Mouse (Mus musculus) monocyte, adult 2 months (primary cell): ENCODE data around the gene Zfp280d.
"Not testable (repeated sequence)": the region's sequence is repeated elsewhere in the genome, so short reads cannot be mapped to it uniquely, and the experiment has no call there.

Source experiments
- DNase-seq, 2 experiments: peaks; one replicate each; pipeline ENCODE4 v3.0.0; 2022; ENCODE audit warnings: low spot score in 2 of 2, low read depth in 1 of 2

Zfp280d gene

GRCm38 (mm10) chr9:72372359-72372758, 97.7 kb downstream of the Zfp280d start:
- no peak for DNase-seq

- no peak for DNase-seq
Measured at GRCm38 (mm10) chr9:72374074-72374473, 99.4 kb downstream of the Zfp280d start.

DNA sequence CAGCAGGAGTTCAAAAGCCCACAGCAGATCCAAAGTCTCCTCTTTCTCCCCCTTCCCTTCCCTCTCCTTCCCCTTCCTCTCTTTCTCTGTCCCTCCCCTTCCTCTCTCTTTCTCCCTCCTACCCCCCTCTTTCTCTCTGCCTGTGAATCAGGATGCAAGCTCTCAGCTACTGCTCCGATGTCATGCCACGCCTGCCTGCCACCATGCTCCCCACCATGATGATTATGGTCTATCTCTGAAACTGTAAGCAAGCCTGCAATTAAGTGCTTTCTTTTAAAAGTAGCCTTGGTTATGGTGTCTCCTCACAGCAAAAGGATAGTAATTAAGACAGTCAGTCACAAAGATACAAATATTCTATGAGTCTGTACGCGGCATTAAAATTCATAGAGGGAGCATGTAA, 100.3 kb downstream of the Zfp280d start:
- no peak for DNase-seq

- no peak for DNase-seq
Measured at GRCm38 (mm10) chr9:72375639-72376038, 101.0 kb downstream of the Zfp280d start.

- no peak for DNase-seq
Measured at GRCm38 (mm10) chr9:72385786-72386185, 111.1 kb downstream of the Zfp280d start.

DNA sequence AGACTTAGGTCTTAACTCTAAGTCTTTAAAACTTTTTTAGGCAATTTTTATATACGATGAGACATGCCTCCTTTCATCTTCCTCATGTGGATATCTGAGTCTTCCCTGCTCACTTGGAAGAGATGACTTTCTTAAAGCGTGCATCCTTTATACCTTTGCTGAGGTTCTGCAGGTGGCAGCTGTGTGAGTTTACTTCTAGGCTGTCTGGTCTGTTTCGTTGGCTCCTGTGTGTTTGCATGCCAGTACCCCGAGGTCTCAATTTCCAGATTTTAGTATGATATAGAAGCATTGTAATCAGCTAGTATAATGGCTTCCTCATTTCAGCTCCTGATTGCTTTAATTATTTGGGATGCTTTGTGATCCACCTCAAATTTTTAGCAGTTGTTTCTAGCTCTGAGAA, 114.3 kb downstream of the Zfp280d start:
- DNase-seq, result no peak

GRCm38 (mm10) chr9:72389431-72390002, 114.9 kb downstream of the Zfp280d start:
- DNase-seq, result no peak

- no peak for DNase-seq
Measured at GRCm38 (mm10) chr9:72390321-72391077, 115.8 kb downstream of the Zfp280d start.

GRCm38 (mm10) chr9:72392686-72393085, 118.0 kb downstream of the Zfp280d start:
- DNase-seq, result no peak

DNA sequence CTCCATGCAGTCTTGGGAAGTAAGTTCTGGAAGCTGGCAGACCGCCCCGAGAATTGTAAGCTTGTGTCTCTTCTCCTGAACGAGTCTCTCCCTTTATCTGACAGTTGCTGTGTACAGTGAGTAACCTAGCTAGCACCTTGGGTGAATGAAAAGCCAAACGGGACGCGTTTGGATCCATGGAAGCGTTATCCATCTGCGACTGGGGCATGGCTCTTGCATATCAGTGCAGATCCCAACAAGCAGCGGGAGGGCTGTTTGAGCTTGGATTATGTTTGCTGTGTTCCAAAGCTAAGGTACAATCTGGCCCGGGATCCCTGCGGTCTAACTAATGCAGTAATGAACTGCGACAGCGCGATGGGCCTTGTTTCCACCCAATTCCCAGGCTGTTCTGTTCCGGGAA, 118.6 kb downstream of the Zfp280d start:
- no peak for DNase-seq

GRCm38 (mm10) chr9:72393869-72394341, 119.2 kb downstream of the Zfp280d start:
- no peak for DNase-seq

DNA sequence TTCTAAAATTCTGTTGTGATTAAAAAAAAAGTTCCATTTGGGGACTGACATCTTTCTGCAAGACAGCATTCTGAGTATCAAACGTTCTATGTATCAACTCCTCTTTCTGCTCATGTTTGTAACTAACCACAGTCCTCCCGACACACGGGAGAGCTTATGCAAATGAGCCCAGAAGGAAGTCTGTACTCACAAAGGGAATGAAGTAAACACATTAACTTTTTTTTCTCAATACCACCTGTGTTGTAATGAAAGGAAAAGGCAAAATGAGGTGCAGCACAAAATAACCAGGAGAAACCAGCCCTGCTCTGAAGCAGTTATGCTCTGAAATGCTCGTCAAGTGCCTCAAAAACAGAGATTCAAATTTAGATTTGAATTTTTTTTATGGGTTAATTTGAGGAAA, 125.5 kb downstream of the Zfp280d start:
- DNase-seq, result no peak

DNA sequence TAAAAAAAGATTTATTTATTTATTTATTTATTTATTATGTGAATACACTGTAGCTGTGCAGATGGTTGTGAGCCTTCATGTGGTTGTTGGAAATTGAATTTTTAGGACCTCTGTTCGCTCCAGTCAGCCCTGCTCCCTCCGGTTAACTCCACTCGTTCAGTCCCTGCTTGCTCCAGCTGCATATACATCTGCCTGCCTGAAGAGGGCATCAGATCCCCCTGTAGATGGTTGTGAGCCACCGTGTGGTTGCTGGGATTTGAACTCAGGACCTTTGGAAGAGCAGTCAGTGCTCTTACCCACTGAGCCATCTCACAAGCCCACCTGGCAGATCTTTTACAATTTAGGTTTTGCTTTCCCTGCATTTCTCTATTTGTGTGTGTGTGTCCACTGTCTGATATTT, 127.1 kb downstream of the Zfp280d start:
- DNase-seq, result not testable (repeated sequence)

DNA sequence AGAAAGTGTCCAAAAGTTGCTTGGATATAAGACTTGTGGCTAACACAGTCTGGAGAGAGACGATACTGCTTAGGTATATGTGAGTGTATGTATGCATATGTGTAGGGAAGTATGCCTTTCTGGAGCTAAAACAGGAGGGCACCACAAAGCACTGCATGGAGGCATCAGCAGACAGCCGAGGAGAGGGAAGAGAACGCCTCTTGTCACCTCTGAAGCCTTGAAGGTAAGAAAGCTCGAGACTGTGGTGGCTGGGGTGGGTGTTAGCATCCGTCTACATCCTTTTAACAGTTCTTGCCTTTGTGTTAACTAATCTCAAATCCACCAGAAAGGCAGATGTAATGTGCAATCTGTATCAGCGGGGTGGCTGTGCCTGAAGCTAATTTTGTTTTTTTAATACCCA, 128.8 kb downstream of the Zfp280d start:
- DNase-seq, result no peak

DNA sequence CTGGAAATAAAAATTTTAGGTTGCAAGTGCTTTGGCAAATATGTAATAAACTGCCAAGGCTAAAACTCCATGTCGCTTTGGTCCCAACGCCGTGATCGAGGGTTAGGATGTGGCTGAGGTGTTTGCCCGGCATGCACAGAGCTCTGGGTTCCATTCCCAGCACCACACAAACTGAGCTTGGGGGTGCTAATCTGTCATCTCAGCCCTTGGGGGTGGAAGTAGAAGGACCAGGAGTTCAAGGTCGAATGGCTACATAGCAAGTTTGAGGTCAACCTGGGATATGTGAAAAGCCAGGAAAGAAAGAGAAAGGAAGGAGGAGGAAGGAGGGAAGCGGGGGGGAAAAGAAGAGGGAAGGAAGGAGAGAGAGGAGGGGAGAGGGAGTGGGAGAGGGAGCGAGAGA, 129.8 kb downstream of the Zfp280d start:
- no peak for DNase-seq

- no peak for DNase-seq
Measured at GRCm38 (mm10) chr9:72404934-72405333, 130.3 kb downstream of the Zfp280d start.

- no peak for DNase-seq
Measured at GRCm38 (mm10) chr9:72405882-72406638, 131.4 kb downstream of the Zfp280d start.

DNA sequence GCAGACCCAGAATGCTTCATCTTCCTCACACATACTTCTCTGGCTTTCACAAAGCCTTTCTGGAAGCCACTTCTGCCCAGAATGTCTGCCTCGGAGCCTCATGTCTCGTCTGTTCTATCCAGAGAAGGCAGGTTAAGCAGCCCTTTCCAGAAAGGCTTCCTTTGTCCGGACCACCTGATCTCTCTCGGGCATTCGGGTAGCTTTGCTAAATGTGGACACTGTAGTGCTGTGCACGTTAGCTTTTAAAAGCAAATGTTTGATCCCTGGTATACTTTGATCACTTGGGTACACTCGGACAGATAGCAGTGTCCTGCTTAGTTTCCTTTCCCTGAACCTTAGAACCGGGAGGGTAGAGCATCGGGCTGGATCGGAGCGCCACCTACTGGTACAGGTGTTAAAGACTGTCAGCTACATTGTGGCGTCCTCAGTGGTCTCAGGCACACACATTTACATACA, 133.5 kb downstream of the Zfp280d start:
- peak; percentile 10 to 18 for DNase-seq

DNA sequence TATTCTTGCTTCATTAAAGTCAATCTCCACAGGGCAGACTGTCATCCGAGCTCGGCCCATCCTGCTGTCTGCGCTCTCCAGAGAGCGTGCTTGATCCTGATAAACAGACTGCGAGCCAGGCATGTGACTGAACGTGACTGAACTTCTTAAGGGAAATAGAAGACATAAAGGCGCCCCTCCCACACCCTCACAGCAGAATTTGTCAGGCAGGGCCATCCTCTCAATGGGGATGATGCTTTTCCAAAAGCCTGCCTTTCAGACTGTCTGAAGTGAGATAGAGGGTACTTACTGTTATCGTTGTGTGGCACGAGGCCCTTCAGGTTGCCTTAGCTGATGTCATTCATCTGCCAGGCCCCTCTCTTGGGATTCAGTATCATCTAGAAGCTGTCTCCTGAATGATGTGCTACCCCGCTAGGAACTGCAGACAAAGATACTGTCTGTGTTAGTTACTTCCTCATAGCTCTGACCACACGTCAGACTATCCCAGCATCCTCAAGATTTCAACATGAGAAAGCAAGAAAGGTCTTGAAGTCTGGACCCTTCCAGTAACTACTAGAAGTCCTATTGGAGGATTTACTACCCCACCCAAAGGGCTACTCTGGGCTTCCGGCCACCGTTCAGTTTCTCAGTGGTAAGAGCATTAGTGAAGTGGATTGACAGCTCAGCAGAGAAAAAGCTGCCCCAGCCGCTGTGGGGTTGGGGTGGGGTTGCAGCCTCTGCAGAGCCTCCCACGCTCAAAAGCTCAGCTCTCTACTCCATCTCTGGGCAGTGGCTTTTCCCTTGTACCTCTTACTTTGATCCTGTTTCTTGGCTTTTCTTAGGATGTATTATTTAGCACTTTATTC, 134.9 kb downstream of the Zfp280d start:
- no peak for DNase-seq

GRCm38 (mm10) chr9:72411746-72412145, 137.1 kb downstream of the Zfp280d start:
- DNase-seq, result no peak
